ENCODE assay signal across 8 mouse cellular contexts in genomic region chr3:9067048-9067447, GRCm38 (mm10).
DNase-seq lines count a peak whose midpoint lies in the region; ATAC-seq lines count a peak whose summit lies in the region.

No protein-coding gene starts in this region.

- H3K27ac ChIP-seq in intestine, embryonic 16.5 days (ENCODE audit: low read length): no peak overlapping the region
- H3K27ac ChIP-seq in midbrain, embryonic 16.5 days (ENCODE audit: low read length): no peak overlapping the region

- no peaks in the 10 kb centered on the region for H3K4me1 ChIP-seq in intestine, embryonic 16.5 days (ENCODE audit: control insufficient read depth, insufficient read depth, low read length)
- no peaks in the 10 kb centered on the region for H3K4me1 ChIP-seq in midbrain, embryonic 16.5 days (ENCODE audit: control insufficient read depth, insufficient read depth, low read length)

- no peaks in the 10 kb centered on the region for H3K36me3 ChIP-seq in intestine, embryonic 16.5 days (ENCODE audit: control insufficient read depth, insufficient read depth, low read length)
- no peaks in the 10 kb centered on the region for H3K36me3 ChIP-seq in midbrain, embryonic 16.5 days (ENCODE audit: control insufficient read depth, insufficient read depth, low read length)

- no peaks in the 10 kb centered on the region for H3K27me3 ChIP-seq in intestine, embryonic 16.5 days (replicated peaks; ENCODE audit: control insufficient read depth, insufficient read depth, low read length)
- no peaks in the 10 kb centered on the region; the same call in 1 of the 2 replicates for H3K27me3 ChIP-seq in midbrain, embryonic 16.5 days (ENCODE audit: control insufficient read depth, insufficient read depth, low read depth, low read length)

- H3K9me3 ChIP-seq in intestine, embryonic 16.5 days (ENCODE audit: control insufficient read depth, low read length): no peaks in the 10 kb centered on the region
- H3K9me3 ChIP-seq in midbrain, embryonic 16.5 days (replicated peaks; ENCODE audit: control insufficient read depth, low read length, poor library complexity, severe bottlenecking): no peaks in the 10 kb centered on the region

- H3K9ac ChIP-seq in intestine, embryonic 16.5 days (ENCODE audit: low read depth, low read length): no peak overlapping the region
- H3K9ac ChIP-seq in midbrain, embryonic 16.5 days (ENCODE audit: low read depth, low read length): no peak overlapping the region

- DNase-seq in adipocyte (ENCODE audit: low spot score): peak; percentile 14
- DNase-seq in cerebellum, postnatal 10 days: peak; percentile 95 to 97
- DNase-seq in gastrocnemius, adult 18-20 months (ENCODE audit: low spot score): peak; percentile 77
- peak; percentile 79 to 83 for DNase-seq in left cerebral cortex, postnatal 25 days (ENCODE audit: low spot score in 2 of 2)
- peak; percentile 37 for DNase-seq in spleen, adult 12 weeks (ENCODE audit: low spot score)

- peak; percentile 24; the same call in 1 of the 2 replicates for ATAC-seq in intestine, embryonic 16.5 days
- ATAC-seq in midbrain, embryonic 16.5 days: peak; percentile 39; the same call in 1 of the 2 replicates
- ATAC-seq in erythroid progenitor cell, adult 5-6 weeks (replicated peaks; ENCODE audit: low FRiP score, poor library complexity, severe bottlenecking): no peak

- WGBS in intestine, embryonic 16.5 days: 3% methylated on average over 12 of the region's 12 CpGs
- WGBS in midbrain, embryonic 16.5 days: 3% methylated on average over 12 of the region's 12 CpGs

- no peak overlapping the region for H3K4me3 ChIP-seq in intestine, embryonic 16.5 days (ENCODE audit: low read length)
- H3K4me3 ChIP-seq in midbrain, embryonic 16.5 days (ENCODE audit: low read depth, low read length): no peak overlapping the region

- intact Hi-C loops in left cerebral cortex, postnatal 25 days (cut with DNase I): loop anchor here (1.0 to 10.0 kb wide), 3 partner anchors 98 to 552 kb away; no protein-coding TSS in a partner anchor

- H3K4me2 ChIP-seq in intestine, embryonic 16.5 days (ENCODE audit: low read depth, low read length): no peak overlapping the region
- no peak overlapping the region for H3K4me2 ChIP-seq in midbrain, embryonic 16.5 days (ENCODE audit: low read length)

Comparison
In these comparisons a context has a peak if more than half of its experiments do, and no peak if none do; other contexts are left out.
1. DNase-seq: peak in every context shown above with its lines; median percentile 96 in cerebellum, postnatal 10 days; 81 in left cerebral cortex, postnatal 25 days; 77 in gastrocnemius, adult 18-20 months; 37 in spleen, adult 12 weeks; 14 in adipocyte.